Mouse (Mus musculus) spleen, adult 2 months (tissue): ENCODE measurements around the gene Farp2.

Source experiments
- CTCF ChIP-seq: fragments of 200-500 bp; IDR thresholded peaks from 2 replicates; pipeline ENCODE4 v1.5.1; 2011; ENCODE audit warnings: mild to moderate bottlenecking, inconsistent platforms; ENCODE audit not compliant: insufficient read depth, insufficient read length, insufficient replicate concordance; ENCODE audit errors: extremely low read depth
- POLR2A ChIP-seq: fragments of 200-500 bp; IDR thresholded peaks from 2 replicates; pipeline ENCODE4 v1.6.1; 2011; ENCODE audit warnings: low read depth, low read length, inconsistent platforms

- TF ChIP-seq CTCF (no peak), POLR2A (no peak)
Measured at GRCm38 (mm10) chr1:93603921-93604320, 92.0 kb downstream of the Farp2 start.
